Mouse (Mus musculus) embryonic facial prominence, embryonic 11.5 days (tissue): ENCODE measurements around the gene Dnajc7. TPM values are rescaled to one million over a fixed set of nuclear protein-coding genes. Genes with fewer than 3 reads are reported as not detected.
"Not testable (repeated sequence)": the region's sequence is repeated elsewhere in the genome, so short reads cannot be mapped to it uniquely, and the experiment has no call there.

Source experiments
- ATAC-seq: fragments of 200-750 bp; cut with Nextera tagmentation; replicated peaks from 2 replicates; pipeline ENCODE4 v1.8.0; 2017; ENCODE audit warnings: low read depth; ENCODE audit not compliant: insufficient number of reproducible peaks, low FRiP score, low TSS enrichment
- DNase-seq: peaks from one replicate; pipeline ENCODE4 v3.0.0-alpha.2; 2015; ENCODE audit warnings: low spot score
- H3K27ac ChIP-seq: fragments of 300-500 bp; sonication (generic); replicated peaks from 2 replicates; pipeline ENCODE4 v1.5.1; 2014; ENCODE audit warnings: mild to moderate bottlenecking, low read depth, low read length, control low read depth
- H3K27me3 ChIP-seq: fragments of 300-500 bp; sonication (generic); 2 replicates; pipeline ENCODE4 v1.6.1; 2014; ENCODE audit warnings: mild to moderate bottlenecking, low read length, moderate library complexity, mixed read lengths; ENCODE audit not compliant: control insufficient read depth, insufficient read depth
- H3K36me3 ChIP-seq: fragments of 300-500 bp; sonication (generic); replicated peaks from 2 replicates; pipeline ENCODE4 v1.6.1; 2014; ENCODE audit warnings: low read depth, mild to moderate bottlenecking, low read length, moderate library complexity, mixed read lengths; ENCODE audit not compliant: control insufficient read depth, insufficient read depth
- H3K4me1 ChIP-seq: fragments of 300-500 bp; sonication (generic); 2 replicates; pipeline ENCODE4 v1.6.1; 2014; ENCODE audit warnings: low read length, mixed read lengths; ENCODE audit not compliant: control insufficient read depth, insufficient read depth
- H3K4me2 ChIP-seq: fragments of 300-500 bp; sonication (generic); 2 replicates; pipeline ENCODE4 v1.6.1; 2014; ENCODE audit warnings: low read depth, mild to moderate bottlenecking, control low read depth, low read length, moderate library complexity
- H3K4me3 ChIP-seq: fragments of 300-500 bp; sonication (generic); 2 replicates; pipeline ENCODE4 v1.5.1; 2014; ENCODE audit warnings: low read depth, low read length, control low read depth
- H3K9ac ChIP-seq: fragments of 300-500 bp; sonication (generic); replicated peaks from 2 replicates; pipeline ENCODE4 v1.6.1; 2014; ENCODE audit warnings: mild to moderate bottlenecking, control low read depth, low read length
- H3K9me3 ChIP-seq: fragments of 300-500 bp; sonication (generic); replicated peaks from 2 replicates; pipeline ENCODE4 v1.6.1; 2016; ENCODE audit warnings: mild to moderate bottlenecking, low read length, inconsistent platforms, mixed read lengths; ENCODE audit not compliant: control insufficient read depth
- WGBS: fragments of 180-500 bp; shearing (Covaris S2); extraction: QIAGEN DNeasy Blood & Tissue Kit; methylation state at CpG from one replicate; pipeline ENCODE4 v1.1.7; 2014; 5-methylcytosine and 5-hydroxymethylcytosine counted together
- polyA plus RNA-seq: library from polyadenylated mRNA; unstranded; fragments of >200 nt; fragmentation: Nextera tagmentation; extraction: Ambion mirVana; gene quantifications from 2 replicates; pipeline ENCODE4 v1.2.1, GENCODE M21; 2014

The Dnajc7 gene
- polyA plus RNA-seq, 1 experiment from 2014 or later, result 83.9 TPM

DNA sequence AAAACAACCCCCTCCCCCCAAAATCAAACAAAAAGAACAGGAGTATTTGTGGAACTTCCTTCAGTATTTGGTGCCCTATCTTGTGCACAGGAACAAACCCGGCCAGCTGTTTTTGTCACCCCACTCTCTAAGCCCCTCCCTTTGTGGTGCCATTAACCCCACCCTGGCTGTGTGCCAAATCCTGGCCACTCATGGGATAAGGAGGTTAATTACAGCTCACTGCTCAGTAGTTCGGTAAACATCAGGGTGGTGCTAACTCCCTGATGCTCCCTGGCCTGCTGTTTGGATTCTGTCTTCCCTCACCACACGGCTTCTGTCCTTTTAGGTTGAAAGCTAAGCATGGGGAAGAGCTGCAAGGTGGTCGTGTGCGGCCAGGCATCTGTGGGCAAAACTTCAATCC lies 3.9 kb upstream of the Dnajc7 start:
- H3K9ac ChIP-seq, result no peak overlapping the region
- H3K4me3 ChIP-seq, result no peak overlapping the region
- 64% methylated on average over 5 of the region's 5 CpGs for WGBS
- peak; percentile 18 for DNase-seq
- no peaks in the 10 kb centered on the region for H3K27me3 ChIP-seq
- no peak overlapping the region for H3K27ac ChIP-seq
- peak overlapping the region; percentile 61 for H3K4me2 ChIP-seq
- ATAC-seq, result no peak
- H3K9me3 ChIP-seq, result no peaks in the 10 kb centered on the region
- H3K4me1 ChIP-seq, result peaks cover 2% of the 10 kb centered on the region; the same call in 1 of the 2 replicates
- peaks cover 7% of the 10 kb centered on the region for H3K36me3 ChIP-seq

DNA sequence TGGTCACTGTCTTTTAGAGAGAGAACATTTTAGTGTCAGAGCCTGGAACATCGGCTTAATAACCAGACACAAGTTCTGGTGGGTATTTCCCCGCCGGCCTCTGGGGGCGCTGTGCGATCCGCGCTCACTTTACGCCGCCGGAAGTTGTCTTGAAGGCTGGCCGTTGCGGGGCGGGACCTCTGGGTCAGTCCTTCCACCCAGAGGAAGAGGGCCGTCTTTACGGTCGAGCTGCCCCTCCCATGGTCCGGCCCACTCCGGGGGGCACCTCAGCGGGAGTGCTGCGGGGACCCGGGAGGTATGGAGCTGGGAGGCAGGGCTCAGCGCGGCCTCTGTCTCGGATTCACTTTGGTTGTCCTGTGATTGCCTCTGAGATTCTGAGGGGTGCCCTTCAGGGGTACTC lies 2.7 kb upstream of the Dnajc7 start:
- peak overlapping the region; percentile 61 for H3K4me2 ChIP-seq
- peak; percentile 96 for DNase-seq
- peak overlapping the region; percentile 69 for H3K9ac ChIP-seq
- H3K4me3 ChIP-seq, result peak overlapping the region; percentile 60
- peaks cover 7% of the 10 kb centered on the region for H3K36me3 ChIP-seq
- H3K4me1 ChIP-seq, result peaks cover 2% of the 10 kb centered on the region; the same call in 1 of the 2 replicates
- under 1% methylated on average over 24 of the region's 24 CpGs for WGBS
- H3K27me3 ChIP-seq, result no peaks in the 10 kb centered on the region
- no peak overlapping the region; the same call in 1 of the 2 replicates for H3K27ac ChIP-seq
- H3K9me3 ChIP-seq, result no peaks in the 10 kb centered on the region
- peak; percentile 46; the same call in 1 of the 2 replicates for ATAC-seq

- peak overlapping the region; percentile 75 for H3K4me2 ChIP-seq
- ATAC-seq (peak; percentile 95), DNase-seq (peak; percentile 99)
- peak overlapping the region; percentile 77 for H3K27ac ChIP-seq
- no peaks in the 10 kb centered on the region for H3K27me3 ChIP-seq
- peak overlapping the region; percentile 72 for H3K4me3 ChIP-seq
- no peaks in the 10 kb centered on the region for H3K36me3 ChIP-seq
- peak overlapping the region; percentile 74 for H3K9ac ChIP-seq
- H3K4me1 ChIP-seq, result peaks cover 2% of the 10 kb centered on the region; the same call in 1 of the 2 replicates
- WGBS, result under 1% methylated on average over 40 of the region's 40 CpGs
- no peaks in the 10 kb centered on the region for H3K9me3 ChIP-seq
Observed at GRCm38 (mm10) chr11:100619485-100619975, 438 bp downstream of the Dnajc7 start.

- no peaks in the 10 kb centered on the region for H3K27me3 ChIP-seq
- ATAC-seq (peak; percentile 29), DNase-seq (peak; percentile 79)
- peak within 1 kb of the TSS; percentile 74 for H3K9ac ChIP-seq
- WGBS, result under 1% methylated on average over 36 of the region's 36 CpGs
- peaks cover 2% of the 10 kb centered on the region; the same call in 1 of the 2 replicates for H3K4me1 ChIP-seq
- H3K36me3 ChIP-seq, result no peaks in the 10 kb centered on the region
- H3K9me3 ChIP-seq, result no peaks in the 10 kb centered on the region
- H3K4me2 ChIP-seq, result peak within 1 kb of the TSS; percentile 75
- H3K4me3 ChIP-seq, result peak within 1 kb of the TSS; percentile 72
- peak within 1 kb of the TSS; percentile 77 for H3K27ac ChIP-seq
Observed at GRCm38 (mm10) chr11:100618761-100619484, 1.0 kb downstream of the Dnajc7 start, which contains the start of gene Nkiras2. Nkiras2 (plus strand) TSS chr11:100619244.

DNA sequence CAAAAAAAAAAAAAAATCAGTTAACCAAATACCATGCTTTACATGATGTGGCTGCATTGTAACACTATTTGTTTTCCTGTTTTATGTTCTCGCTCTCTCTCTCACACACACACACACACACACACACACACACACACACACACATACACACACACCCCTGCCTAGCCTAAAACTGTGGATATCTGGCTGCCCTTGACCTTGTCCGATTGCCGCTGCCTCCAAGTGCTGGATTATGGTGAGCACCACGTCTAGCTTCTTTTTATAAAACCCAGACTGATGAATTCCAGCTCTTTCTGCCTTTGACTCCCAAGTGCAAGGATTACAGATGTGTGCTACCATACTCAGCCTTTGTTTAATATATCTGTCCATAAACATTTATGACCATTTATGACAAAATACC lies 2.5 kb downstream of the Dnajc7 start:
- no peak for ATAC-seq
- no peak overlapping the region for H3K27ac ChIP-seq
- H3K9ac ChIP-seq, result no peak overlapping the region
- no peaks in the 10 kb centered on the region for H3K27me3 ChIP-seq
- DNase-seq, result no peak
- H3K4me2 ChIP-seq, result no peak overlapping the region
- H3K9me3 ChIP-seq, result no peaks in the 10 kb centered on the region
- peaks cover 2% of the 10 kb centered on the region; the same call in 1 of the 2 replicates for H3K4me1 ChIP-seq
- H3K36me3 ChIP-seq, result no peaks in the 10 kb centered on the region
- 91% methylated on average over 4 of the region's 4 CpGs for WGBS
- no peak overlapping the region for H3K4me3 ChIP-seq

- H3K27ac ChIP-seq, DNase-seq, H3K4me3 ChIP-seq, ATAC-seq, H3K4me2 ChIP-seq, H3K36me3 ChIP-seq, H3K9me3 ChIP-seq, H3K27me3 ChIP-seq, H3K9ac ChIP-seq, H3K4me1 ChIP-seq: not testable (repeated sequence)
- WGBS, result 94% methylated on average over 7 of the region's 7 CpGs
Observed at GRCm38 (mm10) chr11:100616836-100617235, 3.1 kb downstream of the Dnajc7 start.

DNA sequence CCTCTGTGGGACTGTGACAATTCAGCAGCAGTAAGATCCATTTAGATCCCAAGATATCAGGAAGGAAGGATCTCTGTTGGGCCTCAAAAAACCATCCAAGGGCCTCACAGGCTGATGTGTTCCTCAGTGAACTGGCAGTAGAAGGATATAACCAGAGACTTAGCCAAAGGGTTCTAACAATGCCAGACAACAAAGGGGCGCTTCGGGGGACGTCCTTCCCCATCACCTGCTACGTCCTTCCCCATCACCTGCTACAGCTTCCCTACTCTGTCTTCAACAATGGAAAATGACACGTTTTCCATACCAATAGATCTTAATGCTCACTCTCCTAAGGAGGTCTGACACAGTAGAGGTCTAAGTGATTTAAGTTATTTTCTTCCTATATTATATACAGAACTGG lies 3.6 kb downstream of the Dnajc7 start:
- Histone ChIP-seq H3K4me2 (no peak overlapping the region), H3K4me3 (no peak overlapping the region), H3K36me3 (no peaks in the 10 kb centered on the region), H3K9ac (no peak overlapping the region), H3K27me3 (no peaks in the 10 kb centered on the region), H3K9me3 (no peaks in the 10 kb centered on the region), H3K4me1 (peaks cover 2% of the 10 kb centered on the region; the same call in 1 of the 2 replicates), H3K27ac (no peak overlapping the region)
- WGBS, result 90% methylated on average over 5 of the region's 5 CpGs
- DNase-seq, result no peak
- ATAC-seq, result no peak

- no peaks in the 10 kb centered on the region for H3K36me3 ChIP-seq
- H3K27ac ChIP-seq, result no peak overlapping the region
- DNase-seq (peak; percentile 43), ATAC-seq (no peak)
- no peaks in the 10 kb centered on the region for H3K9me3 ChIP-seq
- no peaks in the 10 kb centered on the region for H3K27me3 ChIP-seq
- no peak overlapping the region for H3K4me2 ChIP-seq
- WGBS, result 93% methylated on average over 3 of the region's 3 CpGs
- H3K4me3 ChIP-seq, result no peak overlapping the region
- no peak overlapping the region for H3K9ac ChIP-seq
- no peaks in the 10 kb centered on the region for H3K4me1 ChIP-seq
Observed at GRCm38 (mm10) chr11:100613241-100613640, 6.7 kb downstream of the Dnajc7 start.
